Mouse (Mus musculus): ENCODE data around the gene Cyth2. TPM values are rescaled to one million over a fixed set of nuclear protein-coding genes. Genes with fewer than 3 reads are reported as not detected.

Cyth2 gene
- polyA plus RNA-seq (2015; fragmentation: Nextera tagmentation; extraction: Ambion mirVana) = 243 TPM in 2 replicates

- H3K27me3 ChIP-seq (replicated peaks; ENCODE audit: control insufficient read depth, insufficient read depth, low read length) = no peaks in the 10 kb centered on the region
- no peaks in the 10 kb centered on the region for H3K9me3 ChIP-seq (ENCODE audit: control insufficient read depth, low read length)
- peak within 1 kb of the TSS; percentile 77 for H3K4me2 ChIP-seq (ENCODE audit: low read length)
- H3K4me1 ChIP-seq (ENCODE audit: control insufficient read depth, insufficient read depth, low read depth, low read length) = peaks cover 25% of the 10 kb centered on the region
- peaks cover 36% of the 10 kb centered on the region for H3K36me3 ChIP-seq (ENCODE audit: control insufficient read depth, insufficient read depth, low read length)
- H3K9ac ChIP-seq (ENCODE audit: low read depth, low read length) = peak within 1 kb of the TSS; percentile 100
- ATAC-seq = peak; percentile 99
- whole genome bisulfite sequencing = under 1% methylated on average over 66 of the region's 92 CpGs
- peak within 1 kb of the TSS; percentile 98 for H3K4me3 ChIP-seq (ENCODE audit: low read length)
- peak within 1 kb of the TSS; percentile 100 for H3K27ac ChIP-seq (ENCODE audit: low read depth, low read length)
These were observed at the start of gene Cyth2 for GRCm38 (mm10) chr7:45813787-45814779. TSS of gene Cyth2 (minus strand) at chr7:45814581.

- WGBS = 87% methylated on average over 7 of the region's 7 CpGs
- Histone ChIP-seq H3K9ac (ENCODE audit: low read depth, low read length) (no peak overlapping the region), H3K36me3 (ENCODE audit: control insufficient read depth, insufficient read depth, low read length) (no peaks in the 10 kb centered on the region; the same call in 1 of the 2 replicates), H3K4me3 (ENCODE audit: low read length) (no peak overlapping the region), H3K27me3 (replicated peaks; ENCODE audit: control insufficient read depth, insufficient read depth, low read length) (peaks cover 8% of the 10 kb centered on the region), H3K4me1 (ENCODE audit: control insufficient read depth, insufficient read depth, low read depth, low read length) (peaks cover 12% of the 10 kb centered on the region), H3K4me2 (ENCODE audit: low read length) (no peak overlapping the region), H3K9me3 (ENCODE audit: control insufficient read depth, low read length) (no peaks in the 10 kb centered on the region), H3K27ac (ENCODE audit: low read depth, low read length) (no peak overlapping the region)
- no peak for ATAC-seq
These were observed 48.4 kb upstream of the Cyth2 start for GRCm38 (mm10) chr7:45862804-45863203.

- Histone ChIP-seq H3K4me2 (ENCODE audit: low read length) (no peak overlapping the region), H3K9me3 (ENCODE audit: control insufficient read depth, low read length) (no peaks in the 10 kb centered on the region), H3K4me1 (ENCODE audit: control insufficient read depth, insufficient read depth, low read depth, low read length) (peaks cover 8% of the 10 kb centered on the region), H3K27ac (ENCODE audit: low read depth, low read length) (no peak overlapping the region), H3K36me3 (ENCODE audit: control insufficient read depth, insufficient read depth, low read length) (no peaks in the 10 kb centered on the region; the same call in 1 of the 2 replicates), H3K9ac (ENCODE audit: low read depth, low read length) (no peak overlapping the region), H3K4me3 (ENCODE audit: low read length) (no peak overlapping the region), H3K27me3 (replicated peaks; ENCODE audit: control insufficient read depth, insufficient read depth, low read length) (peaks cover 17% of the 10 kb centered on the region)
- no peak for ATAC-seq
- WGBS = 71% methylated on average over 4 of the region's 4 CpGs
These were observed 44.6 kb upstream of the Cyth2 start for GRCm38 (mm10) chr7:45859008-45859407.

GRCm38 (mm10) chr7:45856950-45857901, 42.8 kb upstream of the Cyth2 start:
- Histone ChIP-seq H3K9ac (ENCODE audit: low read depth, low read length) (peak overlapping the region; percentile 15; the same call in 1 of the 2 replicates), H3K9me3 (ENCODE audit: control insufficient read depth, low read length) (no peaks in the 10 kb centered on the region), H3K27ac (ENCODE audit: low read depth, low read length) (no peak overlapping the region), H3K4me1 (ENCODE audit: control insufficient read depth, insufficient read depth, low read depth, low read length) (peaks cover 8% of the 10 kb centered on the region), H3K36me3 (ENCODE audit: control insufficient read depth, insufficient read depth, low read length) (no peaks in the 10 kb centered on the region; the same call in 1 of the 2 replicates), H3K4me3 (ENCODE audit: low read length) (peak overlapping the region; percentile 29), H3K27me3 (replicated peaks; ENCODE audit: control insufficient read depth, insufficient read depth, low read length) (peaks cover 17% of the 10 kb centered on the region), H3K4me2 (ENCODE audit: low read length) (peak overlapping the region; percentile 52)
- peak; percentile 46; the same call in 1 of the 2 replicates for ATAC-seq
- 6% methylated on average over 30 of the region's 30 CpGs for WGBS

GRCm38 (mm10) chr7:45853089-45853488, 38.7 kb upstream of the Cyth2 start:
- H3K9me3 ChIP-seq (ENCODE audit: control insufficient read depth, low read length) = no peaks in the 10 kb centered on the region
- 84% methylated on average over 12 of the region's 12 CpGs for WGBS
- H3K27me3 ChIP-seq (replicated peaks; ENCODE audit: control insufficient read depth, insufficient read depth, low read length) = peaks cover 9% of the 10 kb centered on the region
- no peaks in the 10 kb centered on the region; the same call in 1 of the 2 replicates for H3K36me3 ChIP-seq (ENCODE audit: control insufficient read depth, insufficient read depth, low read length)
- no peak overlapping the region for H3K4me2 ChIP-seq (ENCODE audit: low read length)
- H3K4me1 ChIP-seq (ENCODE audit: control insufficient read depth, insufficient read depth, low read depth, low read length) = peaks cover 8% of the 10 kb centered on the region
- no peak overlapping the region for H3K27ac ChIP-seq (ENCODE audit: low read depth, low read length)
- no peak overlapping the region for H3K4me3 ChIP-seq (ENCODE audit: low read length)
- no peak for ATAC-seq
- no peak overlapping the region for H3K9ac ChIP-seq (ENCODE audit: low read depth, low read length)

- WGBS = 70% methylated on average over 3 of the region's 3 CpGs
- H3K36me3 ChIP-seq (ENCODE audit: control insufficient read depth, insufficient read depth, low read length) = no peaks in the 10 kb centered on the region; the same call in 1 of the 2 replicates
- no peak overlapping the region for H3K27ac ChIP-seq (ENCODE audit: low read depth, low read length)
- no peak overlapping the region for H3K4me3 ChIP-seq (ENCODE audit: low read length)
- H3K4me2 ChIP-seq (ENCODE audit: low read length) = no peak overlapping the region
- no peak for ATAC-seq
- no peak overlapping the region for H3K9ac ChIP-seq (ENCODE audit: low read depth, low read length)
- H3K9me3 ChIP-seq (ENCODE audit: control insufficient read depth, low read length) = no peaks in the 10 kb centered on the region
- no peaks in the 10 kb centered on the region; the same call in 1 of the 2 replicates for H3K27me3 ChIP-seq (replicated peaks; ENCODE audit: control insufficient read depth, insufficient read depth, low read length)
- no peaks in the 10 kb centered on the region for H3K4me1 ChIP-seq (ENCODE audit: control insufficient read depth, insufficient read depth, low read depth, low read length)
These were observed 36.3 kb upstream of the Cyth2 start for GRCm38 (mm10) chr7:45850661-45851060.

GRCm38 (mm10) chr7:45848447-45849027, 34.2 kb upstream of the Cyth2 start:
- 13% methylated on average over 6 of the region's 6 CpGs for WGBS
- no peak for ATAC-seq
- no peaks in the 10 kb centered on the region for H3K4me1 ChIP-seq (ENCODE audit: control insufficient read depth, insufficient read depth, low read depth, low read length)

GRCm38 (mm10) chr7:45842950-45843744, 28.8 kb upstream of the Cyth2 start:
- WGBS = 91% methylated on average over 10 of the region's 10 CpGs
- H3K27ac ChIP-seq (ENCODE audit: low read depth, low read length) = no peak overlapping the region
- H3K36me3 ChIP-seq (ENCODE audit: control insufficient read depth, insufficient read depth, low read length) = peaks cover 4% of the 10 kb centered on the region; the same call in 1 of the 2 replicates
- H3K27me3 ChIP-seq (replicated peaks; ENCODE audit: control insufficient read depth, insufficient read depth, low read length) = no peaks in the 10 kb centered on the region
- H3K9ac ChIP-seq (ENCODE audit: low read depth, low read length) = no peak overlapping the region
- H3K9me3 ChIP-seq (ENCODE audit: control insufficient read depth, low read length) = no peaks in the 10 kb centered on the region
- no peaks in the 10 kb centered on the region for H3K4me1 ChIP-seq (ENCODE audit: control insufficient read depth, insufficient read depth, low read depth, low read length)
- H3K4me2 ChIP-seq (ENCODE audit: low read length) = no peak overlapping the region
- ATAC-seq = no peak
- H3K4me3 ChIP-seq (ENCODE audit: low read length) = no peak overlapping the region

More at GRCm38 (mm10) chr7:45848447-45849027, 34.2 kb upstream of the Cyth2 start:
- Histone ChIP-seq H3K9ac (ENCODE audit: low read depth, low read length) (peak overlapping the region; percentile 17; the same call in 1 of the 2 replicates), H3K4me2 (ENCODE audit: low read length) (no peak overlapping the region), H3K27me3 (replicated peaks; ENCODE audit: control insufficient read depth, insufficient read depth, low read length) (no peaks in the 10 kb centered on the region; the same call in 1 of the 2 replicates), H3K4me3 (ENCODE audit: low read length) (no peak overlapping the region), H3K27ac (ENCODE audit: low read depth, low read length) (no peak overlapping the region), H3K36me3 (ENCODE audit: control insufficient read depth, insufficient read depth, low read length) (no peaks in the 10 kb centered on the region; the same call in 1 of the 2 replicates), H3K9me3 (ENCODE audit: control insufficient read depth, low read length) (no peaks in the 10 kb centered on the region)

All from hindbrain, embryonic 16.5 days (tissue).